Mouse (Mus musculus) gastrocnemius, adult 18-20 months (tissue): ENCODE measurements around the gene Ddias. TPM values are rescaled to one million over a fixed set of nuclear protein-coding genes. Genes with fewer than 3 reads are reported as not detected.
"Not testable (repeated sequence)": the region's sequence is repeated elsewhere in the genome, so short reads cannot be mapped to it uniquely, and the experiment has no call there.

Source experiments
- DNase-seq: peaks from one replicate; pipeline ENCODE4 v3.0.0; 2021; ENCODE audit warnings: low spot score
- long read RNA-seq, 2 experiments: library from polyadenylated mRNA; stranded (forward); transcript quantifications; one replicate each; pipeline ENCODE4 v2.0.0; 2021
- total RNA-seq, 2 experiments: library from RNA; stranded (reverse); gene quantifications; 2 replicates each; pipeline ENCODE4 v1.2.3; 2021

The Ddias gene
- total RNA-seq, result under 1 TPM in 1 of 2 experiments, not detected in 1; 0.07 TPM
- long read RNA-seq, experiment 1, result 0 reads
- long read RNA-seq, experiment 2, result 0 reads

GRCm38 (mm10) chr7:92874116-92874675 lies at the start of gene Ddias, which contains the start of gene Prcp:
TSS of gene Ddias (minus strand) at chr7:92874247.
TSS of gene Prcp (plus strand) at chr7:92874470.
- DNase-seq, result peak; percentile 93

- no peak for DNase-seq
These were observed 46.8 kb upstream of the Ddias start for GRCm38 (mm10) chr7:92920857-92921172.

GRCm38 (mm10) chr7:92920172-92920856 lies 46.3 kb upstream of the Ddias start:
- no peak for DNase-seq

GRCm38 (mm10) chr7:92904285-92904684 lies 30.2 kb upstream of the Ddias start:
- DNase-seq, result not testable (repeated sequence)

- peak; percentile 61 for DNase-seq
These were observed 29.5 kb upstream of the Ddias start for GRCm38 (mm10) chr7:92903360-92904038.

GRCm38 (mm10) chr7:92897021-92897420 lies 23.0 kb upstream of the Ddias start:
- no peak for DNase-seq

GRCm38 (mm10) chr7:92896036-92896435 lies 22.0 kb upstream of the Ddias start:
- DNase-seq, result no peak

- no peak for DNase-seq
These were observed 19.4 kb upstream of the Ddias start for GRCm38 (mm10) chr7:92893478-92893877.

GRCm38 (mm10) chr7:92890618-92891230 lies 16.7 kb upstream of the Ddias start:
- DNase-seq, result no peak

- DNase-seq, result no peak
These were observed 16.2 kb upstream of the Ddias start for GRCm38 (mm10) chr7:92890211-92890610.

GRCm38 (mm10) chr7:92887230-92887629 lies 13.2 kb upstream of the Ddias start:
- no peak for DNase-seq

- no peak for DNase-seq
These were observed 12.8 kb upstream of the Ddias start for GRCm38 (mm10) chr7:92886801-92887200.

GRCm38 (mm10) chr7:92884998-92885660 lies 11.1 kb upstream of the Ddias start:
- DNase-seq, result no peak

GRCm38 (mm10) chr7:92883850-92884716 lies 10.0 kb upstream of the Ddias start:
- no peak for DNase-seq

GRCm38 (mm10) chr7:92878575-92879285 lies 4.7 kb upstream of the Ddias start:
- DNase-seq, result no peak

GRCm38 (mm10) chr7:92876538-92876937 lies 2.5 kb upstream of the Ddias start:
- no peak for DNase-seq

- peak; percentile 40 for DNase-seq
These were observed 2.0 kb upstream of the Ddias start for GRCm38 (mm10) chr7:92876066-92876465.

GRCm38 (mm10) chr7:92874761-92875408 lies 838 bp upstream of the Ddias start:
- peak; percentile 91 for DNase-seq

GRCm38 (mm10) chr7:92871596-92871995 lies 2.5 kb downstream of the Ddias start:
- no peak for DNase-seq

- DNase-seq, result no peak
These were observed 3.9 kb downstream of the Ddias start for GRCm38 (mm10) chr7:92870161-92870560.
